Mouse (Mus musculus): ENCODE data around the gene Sorbs1.

DNA sequence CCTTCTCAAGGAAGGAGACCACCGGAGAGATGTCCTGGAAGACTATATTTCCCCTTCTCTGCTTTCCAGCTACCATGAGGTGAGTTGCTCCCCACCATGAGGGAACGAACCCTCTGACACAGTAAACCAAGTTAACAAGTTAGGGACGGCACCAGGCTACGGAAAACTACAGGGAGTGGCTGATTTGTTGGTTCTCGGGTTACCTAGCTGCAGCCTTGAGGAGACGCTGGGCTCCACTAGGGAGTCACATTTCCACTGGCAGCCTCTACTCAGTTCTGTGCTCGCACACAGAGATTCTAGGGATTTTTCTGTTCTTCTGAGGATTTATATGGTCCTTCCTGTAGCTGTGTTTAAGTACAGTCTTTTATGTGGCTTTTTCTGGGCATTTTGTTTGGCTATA is 42.5 kb upstream of the Sorbs1 start:
- TF ChIP-seq POLR2A (IDR thresholded peaks at IDR 0.05; ENCODE audit: insufficient read length, low read depth) (no peak), E2F4 (IDR thresholded peaks at IDR 0.05; ENCODE audit: insufficient read depth) (no peak), MAX (IDR thresholded peaks at IDR 0.05; ENCODE audit: low read depth) (no peak), MYOD1 (IDR thresholded peaks at IDR 0.05; ENCODE audit: control insufficient read depth in 1 of 3, insufficient read length in 2 of 3, low read depth in 2 of 3) (no peak), SRF (IDR thresholded peaks at IDR 0.05; ENCODE audit: control insufficient read depth, insufficient read length, low read depth) (no peak), REST (IDR thresholded peaks at IDR 0.05; ENCODE audit: insufficient read depth, insufficient read length) (no peak), CEBPB (IDR thresholded peaks at IDR 0.05; ENCODE audit: insufficient read depth, poor library complexity, severe bottlenecking) (no peak)

Measured in myocyte (in vitro differentiated cells).